Mouse (Mus musculus) embryonic facial prominence, embryonic 13.5 days (tissue): ENCODE data around the gene Rpl35. TPM values are rescaled to one million over a fixed set of nuclear protein-coding genes. Genes with fewer than 3 reads are reported as not detected.

Source experiments
- ATAC-seq: fragments of 200-750 bp; cut with Nextera tagmentation; 2 replicates; pipeline ENCODE4 v1.8.0; 2017; ENCODE audit warnings: low read depth; ENCODE audit not compliant: insufficient number of reproducible peaks, insufficient read depth, low FRiP score, low TSS enrichment
- H3K27ac ChIP-seq: fragments of 300-500 bp; sonication (generic); 2 replicates; pipeline ENCODE4 v1.5.1; 2015; ENCODE audit warnings: moderate library complexity, mild to moderate bottlenecking, inconsistent platforms
- H3K27me3 ChIP-seq: fragments of 300-500 bp; sonication (generic); 2 replicates; pipeline ENCODE4 v1.6.1; 2015; ENCODE audit warnings: mild to moderate bottlenecking, inconsistent platforms
- H3K36me3 ChIP-seq: fragments of 300-500 bp; sonication (generic); 2 replicates; pipeline ENCODE4 v1.6.1; 2015; ENCODE audit warnings: mild to moderate bottlenecking, inconsistent platforms
- H3K4me1 ChIP-seq: fragments of 300-500 bp; sonication (generic); 2 replicates; pipeline ENCODE4 v1.6.1; 2015; ENCODE audit warnings: inconsistent platforms
- H3K4me2 ChIP-seq: fragments of 300-500 bp; sonication (generic); 2 replicates; pipeline ENCODE4 v1.6.1; 2015; ENCODE audit warnings: moderate library complexity, mild to moderate bottlenecking, inconsistent platforms
- H3K4me3 ChIP-seq: fragments of 300-500 bp; sonication (generic); 2 replicates; pipeline ENCODE4 v1.5.1; 2015; ENCODE audit warnings: mild to moderate bottlenecking, inconsistent platforms
- H3K9ac ChIP-seq: fragments of 300-500 bp; sonication (generic); 2 replicates; pipeline ENCODE4 v1.6.1; 2015; ENCODE audit warnings: mild to moderate bottlenecking, inconsistent platforms
- H3K9me3 ChIP-seq: fragments of 300-500 bp; sonication (generic); 2 replicates; pipeline ENCODE4 v1.6.1; 2016; ENCODE audit warnings: inconsistent platforms
- WGBS: fragments of 180-500 bp; shearing (Covaris S2); methylation state at CpG from one replicate; pipeline ENCODE4 v1.1.7; 2015; ENCODE audit warnings: mixed read lengths; 5-methylcytosine and 5-hydroxymethylcytosine counted together
- polyA plus RNA-seq: library from polyadenylated mRNA; unstranded; fragments of >200 nt; fragmentation: Nextera tagmentation; extraction: Ambion mirVana; gene quantifications from 2 replicates; pipeline ENCODE4 v1.2.1, GENCODE M21; 2015

Gene Rpl35
- polyA plus RNA-seq, 1 experiment from 2014 or later, result 1,227 TPM

DNA sequence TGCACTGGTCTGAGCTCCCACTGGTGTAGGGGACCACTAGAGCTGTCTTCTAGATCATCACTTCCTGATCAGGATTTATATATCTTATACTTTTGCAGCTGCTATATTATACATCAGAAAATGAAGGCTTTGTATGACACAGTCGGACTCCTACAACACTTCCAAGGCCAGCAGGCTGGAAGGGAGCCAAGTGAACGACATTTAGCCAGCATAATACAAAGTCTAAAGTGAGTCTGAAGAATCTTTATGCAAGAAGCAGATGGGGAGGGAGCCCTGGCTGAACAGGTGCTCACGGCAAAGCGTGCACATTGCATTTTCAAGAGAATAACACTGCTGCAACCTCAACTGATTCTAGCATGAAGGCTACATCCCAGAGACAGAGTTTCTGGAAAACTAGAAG, 13.0 kb downstream of the Rpl35 start:
- H3K4me3 ChIP-seq, result no peak overlapping the region
- no peaks in the 10 kb centered on the region for H3K9me3 ChIP-seq
- peaks cover 7% of the 10 kb centered on the region for H3K4me1 ChIP-seq
- H3K27ac ChIP-seq, result no peak overlapping the region
- H3K9ac ChIP-seq, result no peak overlapping the region
- WGBS, result 56% methylated on average over 4 of the region's 4 CpGs
- H3K4me2 ChIP-seq, result no peak overlapping the region
- no peaks in the 10 kb centered on the region for H3K36me3 ChIP-seq
- no peak for ATAC-seq
- H3K27me3 ChIP-seq, result no peaks in the 10 kb centered on the region

DNA sequence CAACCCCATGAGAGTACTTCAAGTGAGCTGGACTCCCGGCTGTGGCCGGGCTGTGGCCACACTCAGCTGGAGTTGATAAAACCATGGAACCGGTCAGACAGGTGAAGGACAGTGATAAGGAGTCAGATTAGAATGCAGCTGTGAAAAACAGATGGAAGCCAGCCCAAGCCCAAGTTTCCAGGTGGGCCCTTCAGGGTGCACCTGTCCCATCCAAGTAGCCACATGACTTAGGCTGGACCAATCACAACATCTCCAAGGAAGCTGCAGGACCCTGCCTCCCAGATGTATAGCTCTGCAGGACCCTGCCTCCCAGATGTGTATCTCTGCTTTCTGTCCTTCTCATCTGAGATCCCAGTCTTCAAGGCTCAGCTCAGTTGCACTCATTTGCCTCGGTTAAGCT, 13.4 kb downstream of the Rpl35 start:
- no peaks in the 10 kb centered on the region for H3K27me3 ChIP-seq
- WGBS, result 70% methylated on average over 4 of the region's 4 CpGs
- no peak overlapping the region for H3K4me2 ChIP-seq
- H3K9ac ChIP-seq, result no peak overlapping the region
- no peaks in the 10 kb centered on the region for H3K9me3 ChIP-seq
- no peak for ATAC-seq
- no peaks in the 10 kb centered on the region for H3K36me3 ChIP-seq
- H3K27ac ChIP-seq, result no peak overlapping the region
- H3K4me3 ChIP-seq, result no peak overlapping the region
- peaks cover 5% of the 10 kb centered on the region; the same call in 1 of the 2 replicates for H3K4me1 ChIP-seq

DNA sequence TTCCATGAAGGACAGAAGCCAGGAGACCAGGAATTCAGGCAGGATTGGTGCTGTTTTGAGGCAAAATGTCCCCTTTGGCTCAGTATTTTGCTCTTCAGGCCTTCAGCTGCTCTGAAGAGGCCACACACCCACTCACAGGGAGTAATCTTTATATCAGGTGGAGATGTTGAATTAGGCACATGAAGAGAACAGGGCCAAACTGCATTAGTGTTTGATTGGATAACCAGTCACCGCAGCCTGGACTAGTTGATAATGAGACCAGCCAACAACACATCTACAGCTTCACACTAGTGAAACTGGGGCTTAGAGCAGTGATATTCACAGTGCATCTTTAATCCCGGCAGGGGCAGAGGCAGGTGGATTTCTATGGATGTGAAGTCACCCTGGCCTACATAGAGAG, 16.5 kb downstream of the Rpl35 start:
- peaks cover 5% of the 10 kb centered on the region; the same call in 1 of the 2 replicates for H3K4me1 ChIP-seq
- WGBS, result 93% methylated on average over 2 of the region's 2 CpGs
- no peak for ATAC-seq
- H3K4me3 ChIP-seq, result no peak overlapping the region
- H3K36me3 ChIP-seq, result no peaks in the 10 kb centered on the region
- H3K9ac ChIP-seq, result no peak overlapping the region
- H3K4me2 ChIP-seq, result no peak overlapping the region
- H3K27me3 ChIP-seq, result no peaks in the 10 kb centered on the region
- H3K9me3 ChIP-seq, result peaks cover 2% of the 10 kb centered on the region; the same call in 1 of the 2 replicates
- no peak overlapping the region for H3K27ac ChIP-seq

DNA sequence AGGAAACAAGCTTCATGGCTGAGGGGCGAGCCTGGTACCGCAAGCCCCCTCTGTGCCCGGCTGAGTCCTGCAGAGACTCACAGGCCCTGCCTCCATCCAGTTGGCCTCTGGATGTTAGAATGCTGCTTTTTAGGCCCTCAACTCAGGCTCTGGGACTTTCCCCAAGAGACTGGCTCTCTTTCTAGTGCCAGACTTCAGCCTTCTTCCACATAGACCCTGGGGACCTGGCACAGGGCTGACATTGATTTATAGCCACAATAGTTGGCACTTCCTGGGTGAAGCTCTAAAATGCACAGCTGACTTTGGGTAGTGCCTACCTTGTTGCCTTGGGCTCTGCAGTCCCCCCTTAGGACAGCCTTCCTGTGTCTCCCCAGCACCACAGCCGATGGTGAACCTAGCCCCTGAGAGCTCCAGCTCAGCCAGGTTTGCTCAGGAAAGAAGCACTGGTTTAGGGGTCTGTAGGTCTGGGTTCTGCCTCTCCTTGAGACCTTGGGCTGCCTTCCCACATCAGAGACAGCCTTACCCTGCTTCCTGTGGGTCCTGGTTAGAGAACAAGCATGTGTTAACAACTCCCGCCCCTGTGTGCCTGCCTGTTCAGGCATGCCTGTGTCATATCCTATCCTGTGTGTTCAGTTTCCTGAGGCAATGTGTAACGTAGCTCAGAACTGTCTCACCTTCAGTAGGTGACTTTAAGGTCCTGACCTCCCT, 17.5 kb downstream of the Rpl35 start:
- Histone ChIP-seq H3K4me1 (peaks cover 5% of the 10 kb centered on the region; the same call in 1 of the 2 replicates), H3K27me3 (no peaks in the 10 kb centered on the region), H3K4me3 (no peak overlapping the region), H3K9ac (no peak overlapping the region), H3K9me3 (peaks cover 7% of the 10 kb centered on the region; the same call in 1 of the 2 replicates), H3K36me3 (no peaks in the 10 kb centered on the region), H3K4me2 (no peak overlapping the region), H3K27ac (peak overlapping the region; percentile 11; the same call in 1 of the 2 replicates)
- WGBS, result 73% methylated on average over 6 of the region's 6 CpGs
- no peak for ATAC-seq

DNA sequence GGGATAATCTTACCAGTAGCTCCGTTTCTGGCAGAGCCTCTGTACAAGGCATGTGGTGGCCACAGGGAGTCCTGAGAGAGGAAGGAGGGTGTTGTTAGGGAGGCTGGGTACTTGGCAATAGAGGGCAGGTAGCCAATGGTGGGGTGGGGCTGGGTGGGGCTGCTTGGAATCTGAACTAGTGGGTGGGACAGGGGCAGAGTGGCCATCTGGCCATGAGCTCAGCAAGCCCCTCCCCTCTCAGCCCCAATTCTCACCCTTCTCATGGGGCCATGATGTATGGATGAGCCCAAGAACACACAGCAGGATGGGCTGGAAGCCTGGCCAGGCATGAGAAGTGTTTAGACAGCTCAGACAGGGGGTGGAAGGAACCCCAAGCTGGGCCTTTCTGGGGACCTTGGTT, 18.1 kb downstream of the Rpl35 start:
- no peaks in the 10 kb centered on the region for H3K27me3 ChIP-seq
- H3K9me3 ChIP-seq, result peaks cover 7% of the 10 kb centered on the region; the same call in 1 of the 2 replicates
- no peak overlapping the region for H3K9ac ChIP-seq
- WGBS, result 67% methylated on average over 1 of the region's 1 CpGs
- H3K27ac ChIP-seq, result 0 out of 2 replicates have a peak overlapping the region, but pooled peaks have one; percentile 11
- H3K36me3 ChIP-seq, result no peaks in the 10 kb centered on the region
- H3K4me3 ChIP-seq, result no peak overlapping the region
- peaks cover 5% of the 10 kb centered on the region; the same call in 1 of the 2 replicates for H3K4me1 ChIP-seq
- no peak for ATAC-seq
- no peak overlapping the region for H3K4me2 ChIP-seq

DNA sequence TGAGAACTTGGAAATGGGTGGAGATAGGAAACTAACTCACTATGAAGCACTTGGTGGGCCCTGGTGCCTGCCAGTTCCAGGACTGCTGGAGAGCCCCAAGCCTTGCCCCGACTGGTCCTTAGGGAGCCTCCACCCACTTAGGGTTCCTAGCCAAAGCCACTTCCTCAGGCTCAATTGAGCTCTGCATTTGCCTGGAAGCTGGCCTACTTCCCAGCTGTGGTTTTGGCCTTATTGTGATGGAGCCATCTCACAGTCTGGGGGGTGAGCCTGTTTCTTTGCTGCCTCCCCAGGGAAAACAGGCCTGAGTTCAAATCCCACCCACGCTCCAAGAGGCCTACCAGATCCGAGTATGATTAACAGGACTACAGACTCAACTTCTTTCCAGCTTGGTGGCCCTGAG, 18.8 kb downstream of the Rpl35 start:
- Histone ChIP-seq H3K27ac (no peak overlapping the region), H3K4me1 (peaks cover 5% of the 10 kb centered on the region; the same call in 1 of the 2 replicates), H3K4me2 (no peak overlapping the region), H3K9me3 (peaks cover 7% of the 10 kb centered on the region; the same call in 1 of the 2 replicates), H3K9ac (no peak overlapping the region), H3K4me3 (no peak overlapping the region), H3K27me3 (no peaks in the 10 kb centered on the region), H3K36me3 (no peaks in the 10 kb centered on the region)
- ATAC-seq, result no peak
- WGBS, result 79% methylated on average over 3 of the region's 3 CpGs

DNA sequence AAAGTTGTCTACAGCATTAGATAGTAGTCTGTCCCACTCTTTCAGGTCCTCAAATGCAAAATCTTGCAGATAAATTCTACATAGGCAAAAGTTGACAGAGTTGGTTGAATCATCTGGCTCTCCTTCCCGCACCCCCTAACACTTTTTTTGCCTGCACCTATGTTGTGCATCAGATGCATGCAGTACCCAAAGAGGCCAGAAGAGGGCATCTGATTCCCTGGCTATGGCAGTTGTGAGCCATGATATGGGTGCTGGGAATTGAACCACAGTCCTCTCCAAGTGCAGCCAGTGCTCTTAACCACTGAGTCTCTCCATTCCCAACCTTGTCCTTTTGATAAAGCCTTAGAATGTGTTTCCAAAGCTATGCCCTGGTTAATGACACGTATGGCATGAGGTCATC, 22.0 kb downstream of the Rpl35 start:
- Histone ChIP-seq H3K4me3 (no peak overlapping the region), H3K27ac (no peak overlapping the region), H3K4me1 (peaks cover 5% of the 10 kb centered on the region; the same call in 1 of the 2 replicates), H3K4me2 (no peak overlapping the region), H3K9ac (no peak overlapping the region), H3K27me3 (no peaks in the 10 kb centered on the region), H3K9me3 (peaks cover 7% of the 10 kb centered on the region; the same call in 1 of the 2 replicates), H3K36me3 (no peaks in the 10 kb centered on the region)
- WGBS, result 96% methylated on average over 2 of the region's 2 CpGs
- no peak for ATAC-seq

DNA sequence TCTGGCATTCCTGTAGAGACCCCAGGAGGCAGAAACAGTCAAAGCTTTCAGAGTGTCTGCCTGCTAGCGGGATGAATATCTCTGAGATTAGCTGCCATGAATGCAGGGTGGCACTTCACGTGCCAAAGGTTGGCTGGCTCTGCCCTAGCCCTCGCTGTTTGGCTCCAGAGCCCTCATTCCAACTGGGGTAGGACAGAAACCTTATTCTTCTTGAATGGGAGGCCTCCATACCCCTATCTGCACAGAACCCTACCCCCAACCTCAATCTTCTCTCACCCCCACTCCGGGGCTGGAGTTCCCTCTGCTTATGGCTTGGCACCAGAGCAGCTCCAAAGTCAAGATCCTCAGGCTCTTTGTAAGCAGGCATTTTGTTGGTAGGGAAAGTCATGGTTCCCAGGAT, 27.6 kb downstream of the Rpl35 start:
- WGBS, result 60% methylated on average over 4 of the region's 4 CpGs
- Histone ChIP-seq H3K4me3 (no peak overlapping the region), H3K27ac (no peak overlapping the region), H3K27me3 (no peaks in the 10 kb centered on the region), H3K4me1 (no peaks in the 10 kb centered on the region), H3K9me3 (no peaks in the 10 kb centered on the region), H3K9ac (no peak overlapping the region), H3K4me2 (no peak overlapping the region), H3K36me3 (no peaks in the 10 kb centered on the region)
- no peak for ATAC-seq

DNA sequence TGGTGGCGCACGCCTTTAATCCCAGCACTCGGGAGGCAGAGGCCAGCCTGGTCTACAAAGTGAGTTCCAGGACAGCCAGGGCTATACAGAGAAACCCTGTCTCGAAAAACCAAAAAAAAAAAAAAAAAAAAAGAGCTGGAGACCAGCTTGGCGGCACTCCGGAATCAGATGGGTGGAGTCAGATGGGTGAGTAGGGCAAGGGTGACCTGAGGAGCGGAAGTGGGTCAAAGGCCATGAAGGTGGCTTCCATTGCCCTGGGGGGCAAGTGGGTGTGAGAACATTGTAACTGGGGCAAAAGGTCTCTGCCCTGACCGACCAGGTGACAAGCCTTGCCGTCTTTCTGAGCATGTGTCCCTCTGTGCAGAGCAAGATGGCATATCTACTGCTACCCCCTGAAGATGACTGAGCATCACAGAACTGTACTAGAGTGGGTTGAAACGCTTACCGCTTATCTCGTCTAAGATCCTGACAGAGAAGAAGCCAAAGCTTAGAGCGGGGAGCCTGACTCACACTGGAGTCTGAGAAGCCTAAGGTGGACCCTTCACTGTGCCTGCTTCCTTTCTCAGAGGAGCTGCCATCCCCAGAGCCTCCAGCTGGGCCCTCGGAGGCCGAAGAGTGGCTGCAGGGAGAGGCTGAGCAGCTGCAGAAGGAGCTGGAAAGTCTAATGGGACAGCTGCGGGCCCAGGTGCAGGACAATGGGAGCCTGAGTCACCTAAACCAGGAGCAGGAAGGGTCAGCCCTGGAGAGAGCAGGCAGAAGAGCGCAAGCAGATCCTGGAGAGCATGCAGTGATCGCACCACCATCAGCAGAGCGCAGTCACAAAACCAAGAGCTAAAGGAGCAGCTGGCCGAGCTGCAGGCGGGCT, 29.3 kb downstream of the Rpl35 start:
- no peaks in the 10 kb centered on the region for H3K4me1 ChIP-seq
- H3K27ac ChIP-seq, result no peak overlapping the region
- no peak overlapping the region for H3K4me2 ChIP-seq
- no peaks in the 10 kb centered on the region for H3K9me3 ChIP-seq
- ATAC-seq, result no peak
- WGBS, result 78% methylated on average over 21 of the region's 21 CpGs
- H3K4me3 ChIP-seq, result no peak overlapping the region
- H3K27me3 ChIP-seq, result no peaks in the 10 kb centered on the region
- no peaks in the 10 kb centered on the region for H3K36me3 ChIP-seq
- H3K9ac ChIP-seq, result no peak overlapping the region

DNA sequence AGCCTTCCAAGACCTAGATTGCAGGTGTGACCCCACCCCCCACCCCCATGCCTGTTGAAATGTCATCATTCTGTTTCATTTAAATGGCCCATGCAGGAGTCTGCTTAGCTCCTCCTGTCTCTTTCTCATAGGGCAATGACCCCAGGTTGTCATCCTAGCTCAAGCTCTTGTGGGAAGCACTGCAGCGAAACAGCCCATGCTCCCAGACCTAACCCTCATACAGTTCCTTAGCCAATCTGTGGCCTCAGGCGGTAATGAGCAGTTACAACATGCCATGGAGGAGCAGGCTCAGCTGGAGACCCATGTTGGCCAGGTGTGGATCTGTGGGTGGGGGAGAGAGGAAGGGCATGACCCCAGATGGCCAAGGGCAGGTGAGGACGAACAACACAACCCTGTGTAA, 30.2 kb downstream of the Rpl35 start:
- no peaks in the 10 kb centered on the region for H3K4me1 ChIP-seq
- 66% methylated on average over 3 of the region's 3 CpGs for WGBS
- H3K9ac ChIP-seq, result no peak overlapping the region
- no peak overlapping the region for H3K4me2 ChIP-seq
- no peaks in the 10 kb centered on the region for H3K36me3 ChIP-seq
- no peak overlapping the region for H3K4me3 ChIP-seq
- H3K27me3 ChIP-seq, result no peaks in the 10 kb centered on the region
- ATAC-seq, result no peak
- no peaks in the 10 kb centered on the region for H3K9me3 ChIP-seq
- no peak overlapping the region for H3K27ac ChIP-seq

DNA sequence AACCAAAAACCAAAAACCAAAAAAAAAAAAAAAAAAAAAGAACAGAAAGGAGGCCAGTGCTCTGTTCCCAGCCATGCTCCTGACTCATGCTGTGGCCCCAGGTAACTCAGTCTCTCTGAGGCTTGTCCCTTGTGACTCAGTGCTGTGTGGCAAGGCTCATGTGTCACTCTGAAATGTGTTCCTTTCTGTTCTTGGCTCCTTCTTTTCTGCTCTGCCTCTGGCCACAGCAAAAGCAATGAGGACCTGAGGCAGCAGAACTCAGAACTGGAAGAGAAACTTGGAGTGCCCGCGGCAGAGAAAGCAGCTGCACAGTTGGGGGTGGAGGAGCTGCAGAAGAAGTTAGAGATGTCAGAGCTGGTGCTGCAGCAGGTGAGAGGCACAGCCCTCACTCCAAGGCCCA, 31.3 kb downstream of the Rpl35 start:
- WGBS, result 40% methylated on average over 2 of the region's 2 CpGs
- no peak for ATAC-seq
- Histone ChIP-seq H3K4me3 (no peak overlapping the region), H3K9me3 (no peaks in the 10 kb centered on the region), H3K9ac (no peak overlapping the region), H3K36me3 (no peaks in the 10 kb centered on the region), H3K4me2 (no peak overlapping the region), H3K27me3 (no peaks in the 10 kb centered on the region), H3K27ac (no peak overlapping the region), H3K4me1 (no peaks in the 10 kb centered on the region)

DNA sequence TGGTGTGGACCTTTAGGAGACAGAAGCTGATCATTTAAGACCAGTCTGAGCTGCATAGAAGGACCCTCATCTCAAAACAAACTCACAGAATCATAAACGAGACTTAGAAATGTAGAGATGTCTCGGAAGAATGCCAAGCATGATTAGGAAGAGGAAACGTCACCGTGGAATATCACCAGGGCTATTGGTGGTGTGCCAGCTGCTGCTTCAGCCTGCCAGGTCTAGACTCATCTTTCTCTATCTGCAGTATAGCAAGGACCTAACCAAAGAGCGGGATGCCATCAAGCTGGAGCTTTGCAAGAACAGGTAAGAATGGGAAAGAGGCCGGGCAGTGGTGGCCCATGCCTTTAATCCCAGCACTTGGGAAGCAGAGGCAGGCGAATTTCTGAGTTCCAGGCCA, 31.7 kb downstream of the Rpl35 start:
- ATAC-seq, result no peak
- Histone ChIP-seq H3K9me3 (no peaks in the 10 kb centered on the region), H3K4me2 (no peak overlapping the region), H3K4me3 (no peak overlapping the region), H3K27me3 (no peaks in the 10 kb centered on the region), H3K27ac (no peak overlapping the region), H3K9ac (no peak overlapping the region), H3K36me3 (no peaks in the 10 kb centered on the region), H3K4me1 (no peaks in the 10 kb centered on the region)
- 80% methylated on average over 7 of the region's 7 CpGs for WGBS
